Mouse (Mus musculus) frontal cortex, postnatal 36 days (tissue): ENCODE data around the gene Fgr.
A peak's percentile ranks its signal among the peaks of the same experiment; 100 is the strongest.

Experiments
- DNase-seq, 2 experiments: peaks; one replicate each; pipeline ENCODE4 v3.0.0; 2022; ENCODE audit warnings: low spot score in 2 of 2

Fgr gene

DNA sequence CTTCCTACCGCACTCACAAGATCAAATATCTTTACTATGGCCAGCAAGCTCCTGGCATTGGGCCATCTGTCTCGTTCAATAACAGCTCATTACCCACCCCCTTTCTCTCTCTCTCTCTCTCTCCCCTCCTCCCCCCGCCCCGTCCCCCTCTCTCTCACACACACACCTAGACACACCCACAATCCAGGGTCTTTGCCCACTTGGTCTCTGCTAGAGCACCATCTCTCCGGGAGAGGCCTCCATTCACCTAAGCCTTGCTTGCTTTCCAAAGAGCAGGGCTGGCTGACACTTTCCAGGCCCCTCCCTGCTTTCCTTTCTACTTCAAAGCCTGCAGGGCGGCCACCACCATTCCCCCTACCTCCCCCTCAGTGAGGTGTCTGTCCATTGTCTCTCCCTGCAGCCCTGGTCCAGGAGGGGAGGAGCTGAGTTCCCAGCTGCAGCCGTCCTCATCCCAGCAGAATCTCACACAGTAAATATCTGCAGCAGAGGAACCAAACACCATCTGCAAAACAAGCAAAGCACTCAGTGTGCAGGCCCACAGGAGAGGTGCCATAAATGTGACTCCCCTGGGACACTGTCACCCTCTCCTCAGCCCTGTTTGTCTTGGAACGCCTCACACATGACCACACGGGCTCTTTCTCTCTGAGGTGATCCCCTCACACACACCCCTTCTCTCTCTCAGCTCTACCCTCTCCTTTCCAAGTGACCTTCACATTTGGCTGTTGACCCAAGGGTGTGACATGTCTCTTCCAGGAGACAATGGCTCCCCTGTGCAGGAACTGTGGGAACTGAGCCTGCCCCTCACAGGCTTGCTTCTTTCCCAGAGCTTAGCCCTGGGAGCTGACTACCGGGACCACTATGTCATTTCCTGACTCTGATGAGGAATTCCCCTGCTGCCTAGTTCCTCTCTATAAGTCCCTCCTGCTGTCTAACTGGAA, 14.9 kb upstream of the Fgr start:
- DNase-seq = no peak

GRCm38 (mm10) chr4:132959679-132960045, 14.2 kb upstream of the Fgr start:
- DNase-seq = no peak

DNA sequence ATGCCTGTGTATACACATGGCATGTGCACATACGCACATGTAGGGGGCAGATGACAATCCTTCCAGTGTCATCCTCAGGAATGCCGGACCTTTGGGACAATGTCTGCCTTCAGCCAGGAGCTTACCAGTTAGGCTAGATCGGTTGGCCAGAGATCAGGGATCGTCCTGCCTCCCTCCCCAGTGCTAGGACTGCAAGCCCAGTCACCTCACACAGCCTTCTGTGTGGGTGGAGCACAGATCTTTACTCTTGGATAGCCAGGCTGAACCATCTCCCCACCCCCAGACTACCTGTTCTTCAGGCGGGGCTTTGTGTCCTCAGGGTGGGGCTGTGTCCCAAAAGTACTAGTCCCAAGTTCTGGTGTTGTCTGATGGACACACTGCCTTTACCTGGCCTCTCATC, 13.6 kb upstream of the Fgr start:
- DNase-seq = no peak

DNA sequence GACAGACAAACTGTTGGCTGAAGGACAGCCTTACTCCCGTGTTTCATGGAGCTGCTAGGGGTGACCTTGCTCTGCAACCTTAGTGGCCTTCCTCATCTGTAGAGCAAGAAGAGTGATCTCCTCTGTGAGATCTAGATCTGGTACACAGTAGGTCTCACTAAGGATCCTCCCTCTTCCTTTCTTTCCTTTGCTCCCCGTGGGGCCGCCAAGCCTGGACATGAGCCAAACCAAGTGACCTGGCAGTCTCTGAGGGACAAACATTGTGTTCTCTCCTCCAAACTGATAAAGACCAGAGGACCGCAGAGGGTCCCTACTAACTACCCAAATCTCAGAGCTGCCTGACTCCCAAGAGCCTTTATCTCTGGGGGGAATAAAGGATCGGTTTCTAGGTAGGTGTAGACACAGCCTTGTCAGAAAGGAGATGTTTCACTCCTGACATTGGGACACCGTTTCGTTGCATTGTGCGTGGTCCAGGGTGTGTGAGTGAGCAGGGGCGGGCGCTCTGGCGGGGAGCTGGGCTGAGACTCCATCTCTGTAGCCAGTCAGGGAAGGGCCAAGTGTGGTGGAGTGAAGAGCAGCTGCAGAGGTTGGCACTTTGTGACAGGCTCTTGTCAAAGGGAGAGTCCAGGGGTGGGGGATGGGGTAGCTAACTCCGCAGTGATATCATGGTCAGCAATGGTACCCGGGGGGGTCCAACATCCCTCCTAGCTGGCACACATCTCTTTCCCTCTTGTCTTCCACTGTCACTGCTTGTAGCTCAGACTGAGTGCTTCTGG, 12.8 kb upstream of the Fgr start:
- no peak for DNase-seq

- DNase-seq = no peak
Measured at GRCm38 (mm10) chr4:132961866-132962265, 12.0 kb upstream of the Fgr start.

- no peak for DNase-seq
Measured at GRCm38 (mm10) chr4:132962628-132963027, 11.3 kb upstream of the Fgr start.

DNA sequence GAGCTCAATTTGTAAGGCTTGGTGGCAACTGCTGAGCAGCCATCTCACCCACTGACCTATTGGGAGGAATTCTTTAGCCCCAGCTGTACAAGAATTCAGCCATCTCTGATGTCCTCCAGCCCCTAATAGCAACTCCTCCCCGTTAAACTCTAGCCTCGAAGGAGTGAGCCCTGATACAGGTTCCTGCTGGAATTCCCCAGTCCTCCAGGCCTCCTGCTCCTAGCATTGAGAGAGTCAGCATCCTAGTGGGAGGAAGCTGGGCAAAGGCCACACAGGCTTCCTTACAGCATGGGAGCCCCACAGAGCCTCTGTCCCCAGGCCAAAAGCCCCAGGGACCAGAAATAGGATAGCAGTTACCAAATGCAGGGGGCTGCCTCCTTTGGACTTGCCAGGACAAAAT, 10.5 kb upstream of the Fgr start:
- no peak for DNase-seq

DNA sequence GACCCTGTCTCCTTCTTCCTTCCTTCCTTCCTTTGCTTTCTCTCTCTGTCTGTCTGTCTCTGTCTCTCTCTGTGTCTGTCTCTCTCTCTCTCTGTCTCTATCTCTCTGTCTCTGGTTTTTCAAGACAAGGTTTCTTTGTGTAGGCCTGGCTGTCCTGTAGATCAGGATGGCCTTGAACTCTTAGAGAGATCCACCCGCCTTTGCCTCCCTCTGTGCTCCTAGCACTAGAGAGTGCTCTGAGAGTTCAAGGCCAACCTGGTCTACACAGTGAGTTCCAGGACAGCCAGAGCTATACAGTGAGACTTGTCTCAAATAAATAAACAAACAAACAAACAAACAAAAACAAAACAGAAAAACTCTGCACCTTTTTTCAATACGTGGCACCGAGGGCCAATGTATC, 9.8 kb upstream of the Fgr start:
- DNase-seq = no peak

DNA sequence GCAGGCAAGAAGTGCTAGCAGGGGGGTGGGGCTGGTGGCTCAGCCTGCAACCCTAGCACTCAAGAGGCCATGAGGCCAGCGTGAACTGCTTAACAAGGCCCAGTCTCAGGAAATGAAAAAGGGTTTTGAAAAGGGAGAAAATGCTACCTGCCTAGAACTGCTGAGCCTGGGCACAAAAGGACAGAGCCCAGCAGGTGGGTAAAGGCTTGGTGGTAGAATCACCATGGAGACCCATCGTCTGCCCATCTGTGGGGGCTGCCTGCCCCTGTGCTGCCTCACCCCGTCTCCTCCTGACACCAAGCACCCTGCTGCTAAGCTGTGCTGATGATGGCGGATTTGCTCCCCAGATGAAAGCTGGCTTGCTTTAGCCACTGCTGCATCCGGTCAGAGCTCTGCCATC, 9.4 kb upstream of the Fgr start:
- DNase-seq = no peak

DNA sequence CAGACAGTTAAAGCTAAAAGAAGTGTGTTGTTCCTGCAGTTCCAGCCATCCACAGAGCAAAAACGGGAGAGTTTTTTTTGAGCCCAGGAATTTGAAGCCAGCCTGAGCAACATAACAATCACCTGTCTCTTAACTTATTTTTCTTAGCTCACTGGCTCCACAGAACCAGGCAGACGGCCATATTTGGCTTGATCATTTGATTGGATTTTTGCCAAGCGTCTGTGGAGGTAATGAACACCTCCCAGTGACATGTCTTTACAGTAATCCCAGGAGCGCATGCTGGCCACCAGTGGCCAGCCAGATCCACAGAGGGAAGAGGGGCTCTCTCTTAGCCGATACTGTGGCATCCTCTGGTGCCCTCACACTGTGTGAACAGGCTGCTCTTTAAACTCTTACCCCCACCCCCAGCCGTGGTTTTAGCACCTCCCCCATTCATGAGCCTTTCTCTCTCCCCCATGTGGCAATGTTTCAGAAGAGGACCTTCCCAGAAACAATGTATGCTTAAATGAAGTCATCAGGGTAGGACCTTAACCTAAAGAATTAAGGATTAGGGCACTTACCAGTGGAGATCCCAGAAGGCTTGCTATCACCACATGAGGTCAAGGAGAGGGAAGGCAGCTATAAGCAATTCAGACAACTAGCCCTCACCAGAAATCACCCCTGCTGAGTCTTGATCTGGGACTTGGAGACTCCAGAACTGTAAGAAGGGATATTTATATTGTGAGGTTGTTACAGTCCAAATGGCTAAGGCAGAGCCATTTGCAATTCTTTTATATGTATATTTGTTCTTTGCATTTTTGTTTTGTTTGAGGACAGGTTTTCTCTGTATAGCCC, 5.6 kb upstream of the Fgr start:
- no peak for DNase-seq

DNA sequence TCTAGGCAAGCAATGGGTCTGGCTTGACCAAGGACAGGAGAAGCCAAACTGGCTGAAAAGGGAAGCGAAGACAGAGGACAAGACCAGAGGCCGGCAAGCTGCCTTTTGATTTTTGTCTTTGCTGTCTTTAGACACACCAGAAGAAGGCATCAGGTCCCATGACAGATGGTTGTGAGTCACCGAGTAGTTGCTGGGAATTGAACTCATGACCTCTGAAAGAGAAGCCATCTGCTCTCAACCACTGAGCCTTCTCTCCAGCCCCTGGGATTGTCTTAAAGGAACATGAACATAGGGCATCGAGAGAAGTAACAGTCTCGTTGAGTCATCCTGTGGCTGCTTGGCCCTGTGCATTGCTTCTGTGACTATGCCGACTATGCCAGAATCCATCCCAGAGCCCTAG, 2.3 kb upstream of the Fgr start:
- no peak for DNase-seq

- DNase-seq = no peak
Measured at GRCm38 (mm10) chr4:132972101-132972500, 1.8 kb upstream of the Fgr start.

DNA sequence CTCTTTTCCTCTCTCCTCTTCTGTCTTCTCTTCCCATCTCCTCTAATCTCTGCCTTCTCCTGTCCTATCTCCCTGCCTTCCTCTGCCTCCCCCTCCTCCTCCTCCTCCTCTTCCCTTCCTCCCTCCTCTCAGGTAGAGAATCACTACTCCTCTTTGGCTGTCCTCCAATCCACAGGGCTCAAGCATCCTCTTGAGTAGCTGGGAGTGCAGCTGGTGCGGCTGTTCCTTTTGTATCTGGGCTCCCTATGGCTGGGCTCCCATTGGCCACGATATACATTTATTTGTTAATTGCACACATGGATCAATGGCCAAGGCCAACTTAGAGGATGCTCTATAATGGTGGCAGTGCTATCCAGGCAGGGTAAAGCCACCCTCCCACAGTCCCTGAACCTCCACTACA, 1.3 kb upstream of the Fgr start:
- DNase-seq = no peak

- DNase-seq = no peak
Measured at GRCm38 (mm10) chr4:132973186-132973585, 709 bp upstream of the Fgr start.

GRCm38 (mm10) chr4:132974904-132975303, 1.0 kb downstream of the Fgr start:
- DNase-seq = peak; percentile 21 to 59

- DNase-seq = no peak
Measured at GRCm38 (mm10) chr4:132975791-132976190, 1.9 kb downstream of the Fgr start.

DNA sequence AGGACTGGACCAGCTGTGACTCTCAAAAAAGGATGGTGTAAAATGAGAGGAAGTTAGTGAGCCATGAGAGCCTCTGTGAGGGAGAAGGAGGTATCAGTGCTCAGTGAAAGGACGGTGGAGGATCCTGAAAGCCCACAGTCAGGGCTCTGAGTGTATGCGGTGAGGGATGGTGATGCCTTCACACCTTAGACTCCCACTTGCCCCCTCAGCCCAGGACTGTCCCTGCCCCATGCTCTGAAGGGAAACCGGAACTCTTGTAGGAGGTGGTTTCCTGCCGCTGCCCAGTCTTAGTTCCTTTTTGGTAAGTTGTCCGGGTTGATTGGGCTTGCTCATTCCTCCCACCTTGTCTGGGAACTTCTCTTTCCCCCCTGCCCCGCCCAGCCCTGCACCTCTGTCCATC, 2.8 kb downstream of the Fgr start:
- no peak for DNase-seq

DNA sequence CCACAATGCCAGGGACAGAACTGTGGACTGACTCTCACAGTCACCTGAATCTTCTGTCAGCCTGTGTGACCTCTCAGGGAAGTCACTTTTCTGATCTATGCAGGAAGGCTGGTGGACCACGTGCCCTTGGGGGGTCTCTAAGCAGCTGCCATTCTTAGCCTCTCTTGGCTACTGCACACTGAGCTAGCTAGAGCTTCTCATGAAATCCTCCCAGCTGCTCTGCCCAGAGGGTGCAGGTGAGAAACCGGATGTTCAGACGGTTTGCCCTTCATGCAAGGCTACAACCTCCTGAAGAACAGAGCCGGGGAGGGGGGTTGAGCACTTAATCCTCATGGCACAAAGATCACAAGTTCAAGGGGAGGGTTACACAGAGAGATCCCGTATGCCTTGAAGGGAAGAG, 3.7 kb downstream of the Fgr start:
- no peak for DNase-seq

- no peak for DNase-seq
Measured at GRCm38 (mm10) chr4:132979186-132979585, 5.3 kb downstream of the Fgr start.

GRCm38 (mm10) chr4:132981621-132982020, 7.7 kb downstream of the Fgr start:
- DNase-seq = no peak

DNA sequence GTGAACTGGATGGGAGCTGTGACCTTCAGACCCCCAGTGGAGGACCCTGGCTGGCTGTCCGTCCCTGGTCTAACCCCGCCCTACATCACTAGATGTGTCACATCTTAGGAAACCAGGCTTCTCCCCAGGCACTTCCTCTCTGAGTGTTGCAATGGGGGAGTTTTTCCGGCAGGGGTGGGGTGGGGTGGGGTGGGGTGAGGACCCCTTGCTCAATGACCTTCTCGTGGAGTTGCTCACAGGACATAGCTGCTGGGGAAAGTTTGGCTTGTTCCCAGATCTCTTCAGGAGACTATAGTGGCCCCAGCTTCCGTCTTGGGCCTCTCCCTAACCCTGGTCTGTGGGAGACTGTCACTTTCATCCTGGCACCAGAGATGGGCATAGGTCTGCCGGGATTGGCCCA, 9.1 kb downstream of the Fgr start:
- no peak for DNase-seq
